Comparison of ENCODE assay signal across 8 mouse cellular contexts in genomic region chr4:137730134-137730533, GRCm38 (mm10).
DNase-seq lines count a peak whose midpoint lies in the region; ATAC-seq and TF ChIP-seq lines count a peak whose summit lies in the region.

No protein-coding gene starts in this region.

- 20% methylated on average over 3 of the region's 3 CpGs for WGBS in heart, embryonic 12.5 days
- 23% methylated on average over 3 of the region's 3 CpGs for WGBS in embryonic facial prominence, embryonic 11.5 days
- 17% methylated on average over 3 of the region's 3 CpGs for WGBS in heart, adult 2 months
- WGBS in kidney, embryonic 14.5 days, result 25% methylated on average over 3 of the region's 3 CpGs
- 20% methylated on average over 3 of the region's 3 CpGs for WGBS in limb, embryonic 14.5 days

- no peak overlapping the region for H3K4me3 ChIP-seq in heart, embryonic 12.5 days
- no peak overlapping the region for H3K4me3 ChIP-seq in embryonic facial prominence, embryonic 11.5 days (ENCODE audit: low read depth, low read length)
- H3K4me3 ChIP-seq in heart, adult 2 months, result no peak overlapping the region
- H3K4me3 ChIP-seq in kidney, embryonic 14.5 days (ENCODE audit: low read length), result no peak overlapping the region
- H3K4me3 ChIP-seq in limb, embryonic 14.5 days (replicated peaks; ENCODE audit: low read length), result no peak overlapping the region

- peaks cover 13% of the 10 kb centered on the region for H3K4me1 ChIP-seq in heart, embryonic 12.5 days (replicated peaks)
- peaks cover 16% of the 10 kb centered on the region for H3K4me1 ChIP-seq in embryonic facial prominence, embryonic 11.5 days (ENCODE audit: control insufficient read depth, insufficient read depth, low read length)
- H3K4me1 ChIP-seq in heart, adult 2 months (ENCODE audit: control insufficient read depth, insufficient read depth, low read length), result no peaks in the 10 kb centered on the region; the same call in 1 of the 2 replicates
- H3K4me1 ChIP-seq in kidney, embryonic 14.5 days (ENCODE audit: control insufficient read depth, insufficient read depth, low read length), result peaks cover 13% of the 10 kb centered on the region; the same call in 1 of the 2 replicates
- 0 out of 2 replicates have a peak, but pooled peaks cover 6% of the 10 kb centered on the region for H3K4me1 ChIP-seq in limb, embryonic 14.5 days (ENCODE audit: control insufficient read depth, insufficient read depth, low read length)

- DNase-seq in heart, adult 18-20 months, result peak; percentile 87 to 97
- peak; percentile 93 for DNase-seq in embryonic facial prominence, embryonic 11.5 days (ENCODE audit: low spot score)
- peak; percentile 84 to 89 for DNase-seq in heart, adult 2 months
- DNase-seq in limb, embryonic 14.5 days (ENCODE audit: low spot score), result peak; percentile 86
- DNase-seq in monocyte, adult 2 months (ENCODE audit: low read depth in 1 of 2, low spot score in 2 of 2), result peak; percentile 42 to 62
- peak; percentile 72 to 85 for DNase-seq in spleen, postnatal 14 days (ENCODE audit: low spot score in 2 of 2)

- H3K4me2 ChIP-seq in heart, embryonic 12.5 days, result no peak overlapping the region
- H3K4me2 ChIP-seq in embryonic facial prominence, embryonic 11.5 days (ENCODE audit: low read depth, low read length), result no peak overlapping the region
- H3K4me2 ChIP-seq in kidney, embryonic 14.5 days (replicated peaks; ENCODE audit: low read depth, low read length), result no peak overlapping the region
- no peak overlapping the region for H3K4me2 ChIP-seq in limb, embryonic 14.5 days (replicated peaks; ENCODE audit: low read depth, low read length, severe bottlenecking)

- no peak for TF ChIP-seq POLR2A in heart, adult 2 months (IDR thresholded peaks at IDR 0.05; ENCODE audit: insufficient read depth, low read depth, low read length)
- TF ChIP-seq POLR2A in limb, embryonic 14.5 days (IDR thresholded peaks at IDR 0.05; ENCODE audit: borderline replicate concordance, extremely low read depth, insufficient read depth, insufficient read length), result no peak

- peak; percentile 91 for TF ChIP-seq CTCF in heart, adult 2 months (IDR thresholded peaks at IDR 0.05)

- no peaks in the 10 kb centered on the region for H3K9me3 ChIP-seq in heart, embryonic 12.5 days (replicated peaks)
- no peaks in the 10 kb centered on the region for H3K9me3 ChIP-seq in embryonic facial prominence, embryonic 11.5 days (replicated peaks; ENCODE audit: control insufficient read depth, low read length)
- no peaks in the 10 kb centered on the region for H3K9me3 ChIP-seq in kidney, embryonic 14.5 days (ENCODE audit: control insufficient read depth, low read length)
- no peaks in the 10 kb centered on the region for H3K9me3 ChIP-seq in limb, embryonic 14.5 days (ENCODE audit: control insufficient read depth, low read length)

- intact Hi-C loops in heart, adult 2 months (cut with DNase I), result loop anchor here (1.0 to 2.0 kb wide), 3 partner anchors 66 to 223 kb away; partner anchors contain the start of gene Alpl

- H3K27ac ChIP-seq in heart, embryonic 12.5 days (ENCODE audit: poor library complexity, severe bottlenecking), result no peak overlapping the region
- H3K27ac ChIP-seq in embryonic facial prominence, embryonic 11.5 days (replicated peaks; ENCODE audit: low read depth, low read length), result no peak overlapping the region
- H3K27ac ChIP-seq in heart, adult 2 months, result no peak overlapping the region
- no peak overlapping the region for H3K27ac ChIP-seq in kidney, embryonic 14.5 days (ENCODE audit: low read depth, low read length)
- no peak overlapping the region for H3K27ac ChIP-seq in limb, embryonic 14.5 days (replicated peaks; ENCODE audit: low read depth, low read length)

- H3K9ac ChIP-seq in heart, embryonic 12.5 days, result no peak overlapping the region
- no peak overlapping the region for H3K9ac ChIP-seq in embryonic facial prominence, embryonic 11.5 days (replicated peaks; ENCODE audit: low read length)
- no peak overlapping the region for H3K9ac ChIP-seq in heart, adult 2 months (ENCODE audit: low read depth, low read length)
- no peak overlapping the region for H3K9ac ChIP-seq in kidney, embryonic 14.5 days (ENCODE audit: low read depth, low read length)
- no peak overlapping the region for H3K9ac ChIP-seq in limb, embryonic 14.5 days (ENCODE audit: low read depth, low read length, severe bottlenecking)

- TF ChIP-seq EP300 in heart, adult 2 months (IDR thresholded peaks at IDR 0.05; ENCODE audit: insufficient read depth, low read depth, low read length), result peak; percentile 98

- H3K79me2 ChIP-seq in heart, adult 2 months (replicated peaks; ENCODE audit: control insufficient read depth, insufficient read depth, low read length), result no peaks in the 10 kb centered on the region

- peaks cover 79% of the 10 kb centered on the region for H3K27me3 ChIP-seq in heart, embryonic 12.5 days (replicated peaks)
- H3K27me3 ChIP-seq in embryonic facial prominence, embryonic 11.5 days (ENCODE audit: control insufficient read depth, insufficient read depth, low read length), result peaks cover 22% of the 10 kb centered on the region
- peaks cover 2% of the 10 kb centered on the region; the same call in 1 of the 2 replicates for H3K27me3 ChIP-seq in heart, adult 2 months (ENCODE audit: control insufficient read depth, insufficient read depth, low read length)
- peaks cover 25% of the 10 kb centered on the region for H3K27me3 ChIP-seq in kidney, embryonic 14.5 days (ENCODE audit: control insufficient read depth, insufficient read depth, low read length)
- H3K27me3 ChIP-seq in limb, embryonic 14.5 days (ENCODE audit: control insufficient read depth, insufficient read depth, low read length), result peaks cover 19% of the 10 kb centered on the region

- ATAC-seq in heart, embryonic 12.5 days (ENCODE audit: insufficient number of reproducible peaks, low FRiP score), result no peak
- ATAC-seq in embryonic facial prominence, embryonic 11.5 days (replicated peaks; ENCODE audit: insufficient number of reproducible peaks, low FRiP score, low TSS enrichment, low read depth), result 0 out of 2 replicates have a peak, but pooled peaks have one; percentile 49
- ATAC-seq in kidney, embryonic 14.5 days (ENCODE audit: low FRiP score, low TSS enrichment), result peak; percentile 57
- ATAC-seq in limb, embryonic 14.5 days (ENCODE audit: low FRiP score, low read depth), result peak; percentile 66; the same call in 1 of the 2 replicates

- no peaks in the 10 kb centered on the region for H3K36me3 ChIP-seq in heart, embryonic 12.5 days
- H3K36me3 ChIP-seq in embryonic facial prominence, embryonic 11.5 days (replicated peaks; ENCODE audit: control insufficient read depth, insufficient read depth, low read depth, low read length), result no peaks in the 10 kb centered on the region
- no peaks in the 10 kb centered on the region for H3K36me3 ChIP-seq in heart, adult 2 months (ENCODE audit: control insufficient read depth, insufficient read depth, low read length)
- no peaks in the 10 kb centered on the region for H3K36me3 ChIP-seq in kidney, embryonic 14.5 days (ENCODE audit: control insufficient read depth, insufficient read depth, low read length)
- no peaks in the 10 kb centered on the region for H3K36me3 ChIP-seq in limb, embryonic 14.5 days (ENCODE audit: control insufficient read depth, insufficient read depth, low read length)
